Mouse (Mus musculus): ENCODE results near the gene Inpp5f.
"Not testable (repeated sequence)": the region's sequence is repeated elsewhere in the genome, so short reads cannot be mapped to it uniquely, and the experiment has no call there.

The Inpp5f gene

GRCm38 (mm10) chr7:128610897-128611798 is at the start of gene Inpp5f:
Inpp5f (plus strand) TSS chr7:128611328.
- peak; percentile 100 for DNase-seq

DNA sequence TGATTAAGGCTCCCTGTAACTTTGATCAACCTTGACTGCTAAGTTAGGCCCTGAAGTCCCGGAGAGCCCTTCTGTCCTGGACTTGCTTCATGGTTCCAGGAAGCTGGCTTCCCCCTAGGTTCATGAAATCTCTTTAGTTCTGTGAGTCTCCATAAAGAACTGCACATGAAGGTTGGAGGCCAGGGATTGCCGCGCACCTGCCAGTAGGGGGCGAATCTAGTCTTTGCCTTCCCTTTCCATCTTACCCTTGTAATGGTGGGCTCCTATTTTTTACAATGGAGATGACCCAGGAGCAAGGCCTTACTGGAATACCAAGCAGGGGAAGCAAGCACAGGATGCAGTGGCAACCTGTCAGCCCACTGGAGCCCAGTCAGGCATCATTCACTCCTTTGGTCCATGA is 47.8 kb upstream of the Inpp5f start:
- DNase-seq = peak; percentile 54 to 60

- peak; percentile 26 to 41 for DNase-seq
Observed at GRCm38 (mm10) chr7:128566311-128566710, 44.8 kb upstream of the Inpp5f start.

- DNase-seq = no peak
Observed at GRCm38 (mm10) chr7:128567561-128568244, 43.4 kb upstream of the Inpp5f start.

DNA sequence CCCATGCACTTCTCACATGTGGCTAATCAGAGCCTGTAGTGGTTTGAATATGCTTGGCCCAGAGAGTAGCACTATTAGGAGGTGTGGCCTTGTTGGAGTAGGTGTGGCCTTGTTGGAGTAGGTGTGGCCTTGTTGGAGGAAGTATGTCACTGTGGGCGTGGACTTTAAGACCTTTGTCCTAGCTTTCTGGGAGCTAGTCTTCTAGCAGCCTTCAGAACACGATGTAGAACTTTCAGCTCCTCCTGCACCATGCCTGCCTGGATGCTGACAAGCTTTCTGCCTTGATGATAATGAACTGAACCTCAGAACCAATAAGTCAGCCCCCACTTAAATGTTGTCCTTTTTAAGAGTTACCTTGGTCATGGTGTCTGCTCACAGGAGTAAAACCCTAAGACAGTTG is 41.7 kb upstream of the Inpp5f start:
- DNase-seq = not testable (repeated sequence)

GRCm38 (mm10) chr7:128569987-128570656 is 41.0 kb upstream of the Inpp5f start:
- no peak for DNase-seq

- DNase-seq = not testable (repeated sequence)
Observed at GRCm38 (mm10) chr7:128570657-128571056, 40.5 kb upstream of the Inpp5f start.

DNA sequence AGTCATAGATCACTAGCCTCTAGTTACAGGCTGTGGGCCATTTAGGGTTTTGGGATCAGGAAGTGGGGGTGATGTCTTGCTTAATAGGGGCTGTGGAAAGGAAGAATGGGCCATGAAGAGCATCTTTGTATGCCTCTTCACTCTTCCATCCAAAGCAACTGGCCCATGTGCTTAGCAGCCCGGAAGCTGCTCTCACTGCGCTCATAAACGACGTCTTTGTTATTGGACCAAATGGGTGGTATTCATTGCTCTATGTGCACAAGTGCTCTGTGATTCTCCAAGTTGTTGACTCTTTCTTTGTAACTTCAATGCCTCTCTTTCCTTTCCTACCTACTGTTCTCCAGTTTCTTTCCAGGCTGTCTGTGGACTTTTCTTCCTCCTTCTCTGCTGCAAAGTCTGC is 39.1 kb upstream of the Inpp5f start:
- DNase-seq = no peak

GRCm38 (mm10) chr7:128575211-128575610 is 35.9 kb upstream of the Inpp5f start:
- DNase-seq = no peak

GRCm38 (mm10) chr7:128575794-128576193 is 35.3 kb upstream of the Inpp5f start:
- DNase-seq = no peak

GRCm38 (mm10) chr7:128577607-128578006 is 33.5 kb upstream of the Inpp5f start:
- no peak for DNase-seq

GRCm38 (mm10) chr7:128578199-128578945 is 32.8 kb upstream of the Inpp5f start:
- no peak for DNase-seq

- DNase-seq = no peak
Observed at GRCm38 (mm10) chr7:128579381-128579780, 31.7 kb upstream of the Inpp5f start.

- DNase-seq = no peak
Observed at GRCm38 (mm10) chr7:128580318-128580717, 30.8 kb upstream of the Inpp5f start.

DNA sequence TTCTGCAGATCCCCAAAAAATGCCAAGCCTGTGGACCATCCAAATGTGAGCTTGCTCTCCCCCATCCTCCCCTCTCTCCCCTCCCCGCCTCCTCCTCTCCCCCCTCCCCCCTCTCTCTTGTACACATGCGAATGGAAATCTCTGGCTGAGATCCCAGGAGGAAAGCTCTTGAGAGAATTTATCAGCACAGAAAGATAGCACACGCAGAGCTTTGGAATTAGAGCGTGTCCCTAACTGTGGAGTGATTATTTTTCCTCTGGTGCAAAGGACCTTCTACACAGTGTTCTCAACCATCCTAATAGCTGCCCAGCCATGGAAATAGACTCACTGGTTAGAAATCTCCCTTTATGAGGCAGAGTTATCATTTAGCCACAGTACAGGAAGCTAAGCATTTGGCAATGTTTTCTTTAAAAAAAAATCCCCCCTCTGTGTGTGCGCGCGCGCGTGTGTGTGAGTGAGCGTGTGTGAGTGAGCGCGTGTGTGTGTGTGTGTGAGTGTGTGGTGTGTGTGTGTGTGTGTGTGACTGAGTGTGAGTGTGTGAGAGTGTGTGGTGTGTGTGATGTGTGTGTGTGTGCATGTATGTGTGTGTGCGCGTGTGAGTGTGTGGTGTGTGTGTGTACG is 29.2 kb upstream of the Inpp5f start:
- DNase-seq = no peak

GRCm38 (mm10) chr7:128583213-128583948 is 27.7 kb upstream of the Inpp5f start:
- peak; percentile 12 to 55 for DNase-seq

DNA sequence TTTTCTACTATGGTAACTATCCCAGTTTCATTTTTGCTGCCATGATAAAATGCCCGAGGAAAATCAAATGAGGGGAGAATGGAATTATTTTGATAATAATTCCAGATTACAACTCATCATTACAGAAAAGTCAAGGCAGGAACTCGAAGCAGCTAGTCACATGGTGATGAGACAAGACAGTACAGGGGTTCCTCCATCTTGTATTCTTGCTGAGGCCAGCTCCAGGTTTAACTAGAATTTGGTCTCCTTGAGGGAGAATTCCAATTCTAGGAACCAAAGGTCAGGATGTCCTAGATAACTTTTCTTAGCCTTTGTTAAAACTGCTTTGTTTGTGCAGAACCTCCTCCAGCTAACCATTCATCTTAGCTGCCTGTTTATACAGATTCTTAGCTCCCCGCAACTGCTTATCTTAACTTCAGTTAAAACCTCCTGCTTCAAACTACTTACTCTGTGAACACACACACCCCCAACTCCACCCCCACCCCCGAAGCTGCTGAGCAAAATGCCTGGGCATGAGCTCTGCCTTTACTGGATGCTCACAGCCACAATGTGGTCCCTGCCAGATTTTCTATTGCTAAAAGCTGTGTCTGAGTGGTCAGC is 23.7 kb upstream of the Inpp5f start:
- no peak for DNase-seq

GRCm38 (mm10) chr7:128591345-128592084 is 19.6 kb upstream of the Inpp5f start:
- DNase-seq = peak; percentile 46 to 67

GRCm38 (mm10) chr7:128592118-128592935 is 18.8 kb upstream of the Inpp5f start:
- peak; percentile 63 to 75 for DNase-seq

DNA sequence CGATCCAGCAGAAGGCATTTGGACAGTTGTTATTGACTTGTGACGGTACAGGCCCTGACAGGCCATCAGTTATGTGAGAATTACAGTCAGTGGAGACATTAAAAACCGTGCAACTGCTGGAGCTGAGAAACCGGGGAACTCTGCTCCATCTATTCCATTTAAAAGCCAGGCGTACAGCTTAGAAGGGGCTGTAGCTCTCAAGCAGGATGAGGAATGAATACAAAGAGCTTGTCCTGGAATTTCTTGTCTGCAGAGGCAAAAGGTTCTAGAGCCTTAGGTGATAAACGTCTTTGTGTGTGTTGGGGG is 18.2 kb upstream of the Inpp5f start:
- no peak for DNase-seq
